Mouse (Mus musculus) E14TG2a.4 (cell line): ENCODE data around the gene Cyfip2.

Experiments
- H3K27me3 ChIP-seq: 2 replicates; pipeline ENCODE4 v1.6.1; 2014; ENCODE audit warnings: low read length, control low read depth; ENCODE audit not compliant: insufficient read depth
- H3K36me3 ChIP-seq: 2 replicates; pipeline ENCODE4 v1.6.1; 2014; ENCODE audit warnings: low read length, control low read depth; ENCODE audit not compliant: insufficient read depth
- H3K4me1 ChIP-seq: replicated peaks from 2 replicates; pipeline ENCODE4 v1.6.1; 2014; ENCODE audit warnings: low read depth, low read length, control low read depth
- H3K4me3 ChIP-seq: replicated peaks from 2 replicates; pipeline ENCODE4 v1.5.1; 2014; ENCODE audit warnings: mild to moderate bottlenecking, low read length
- H3K9me3 ChIP-seq: 2 replicates; pipeline ENCODE4 v1.6.1; 2014; ENCODE audit warnings: low read length, control low read depth
- CTCF ChIP-seq: conservative IDR thresholded peaks from 2 replicates; pipeline ENCODE4 v1.5.1; 2014; ENCODE audit warnings: low read length
- NANOG ChIP-seq: IDR thresholded peaks from 2 replicates; pipeline ENCODE4 v1.6.1; 2014; ENCODE audit warnings: borderline replicate concordance, low read length, mixed read lengths
- POU5F1 ChIP-seq: IDR thresholded peaks from 2 replicates; pipeline ENCODE4 v1.6.1; 2014; ENCODE audit warnings: low read length, borderline replicate concordance

Cyfip2 gene

GRCm38 (mm10) chr11:46145163-46145875 is 167.3 kb downstream of the Cyfip2 start:
- Histone ChIP-seq H3K4me1 (no peaks in the 10 kb centered on the region), H3K9me3 (no peaks in the 10 kb centered on the region), H3K27me3 (no peaks in the 10 kb centered on the region), H3K36me3 (peaks cover 67% of the 10 kb centered on the region), H3K4me3 (no peak overlapping the region)
- TF ChIP-seq POU5F1 (no peak), CTCF (no peak), NANOG (no peak)
